Mouse (Mus musculus) lung, embryonic 16.5 days (tissue): ENCODE results near the gene Fam169b. TPM values are rescaled to one million over a fixed set of nuclear protein-coding genes. Genes with fewer than 3 reads are reported as not detected.

Source experiments
- ATAC-seq: fragments of 200-750 bp; cut with Nextera tagmentation; 2 replicates; pipeline ENCODE4 v1.8.0; 2017; ENCODE audit warnings: low read depth, mild to moderate bottlenecking, moderate library complexity
- H3K27ac ChIP-seq: fragments of 300-500 bp; sonication (generic); 2 replicates; pipeline ENCODE4 v1.5.1; 2014; ENCODE audit warnings: mild to moderate bottlenecking, control low read depth, low read length
- H3K27me3 ChIP-seq: fragments of 300-500 bp; sonication (generic); 2 replicates; pipeline ENCODE4 v1.6.1; 2014; ENCODE audit warnings: low read depth, low read length, mixed read lengths; ENCODE audit not compliant: control insufficient read depth, insufficient read depth
- H3K36me3 ChIP-seq: fragments of 300-500 bp; sonication (generic); 2 replicates; pipeline ENCODE4 v1.6.1; 2014; ENCODE audit warnings: low read length; ENCODE audit not compliant: control insufficient read depth, insufficient read depth
- H3K4me1 ChIP-seq: fragments of 300-500 bp; sonication (generic); replicated peaks from 2 replicates; pipeline ENCODE4 v1.6.1; 2014; ENCODE audit warnings: low read length, mixed read lengths; ENCODE audit not compliant: control insufficient read depth, insufficient read depth
- H3K4me2 ChIP-seq: fragments of 300-500 bp; sonication (generic); 2 replicates; pipeline ENCODE4 v1.6.1; 2014; ENCODE audit warnings: low read depth, low read length, control low read depth
- H3K4me3 ChIP-seq: fragments of 300-500 bp; sonication (generic); 2 replicates; pipeline ENCODE4 v1.5.1; 2014; ENCODE audit warnings: mild to moderate bottlenecking, low read length, control low read depth
- H3K9ac ChIP-seq: fragments of 300-500 bp; sonication (generic); 2 replicates; pipeline ENCODE4 v1.6.1; 2014; ENCODE audit warnings: low read length, control low read depth
- H3K9me3 ChIP-seq: fragments of 300-500 bp; sonication (generic); 2 replicates; pipeline ENCODE4 v1.6.1; 2016; ENCODE audit warnings: low read length; ENCODE audit not compliant: control insufficient read depth
- whole genome bisulfite sequencing: fragments of 180-500 bp; shearing (Covaris S2); extraction: QIAGEN DNeasy Blood & Tissue Kit; methylation state at CpG from one replicate; pipeline ENCODE4 v1.1.7; 2014; 5-methylcytosine and 5-hydroxymethylcytosine counted together
- polyA plus RNA-seq: library from polyadenylated mRNA; unstranded; fragments of >200 nt; fragmentation: Nextera tagmentation; extraction: Ambion mirVana; gene quantifications from 2 replicates; pipeline ENCODE4 v1.2.1, GENCODE M21; 2015

Gene Fam169b
- polyA plus RNA-seq, 1 experiment from 2014 or later = 1.8 TPM

- no peaks in the 10 kb centered on the region; the same call in 1 of the 2 replicates for H3K36me3 ChIP-seq
- WGBS = 79% methylated on average over 8 of the region's 8 CpGs
- no peak for ATAC-seq
- H3K4me1 ChIP-seq = peaks cover 8% of the 10 kb centered on the region
- H3K4me3 ChIP-seq = no peak overlapping the region
- no peaks in the 10 kb centered on the region for H3K27me3 ChIP-seq
- no peak overlapping the region for H3K9ac ChIP-seq
- no peak overlapping the region for H3K27ac ChIP-seq
- no peaks in the 10 kb centered on the region for H3K9me3 ChIP-seq
- H3K4me2 ChIP-seq = no peak overlapping the region
Measured at GRCm38 (mm10) chr7:68236817-68237216, 36.8 kb upstream of the Fam169b start.

DNA sequence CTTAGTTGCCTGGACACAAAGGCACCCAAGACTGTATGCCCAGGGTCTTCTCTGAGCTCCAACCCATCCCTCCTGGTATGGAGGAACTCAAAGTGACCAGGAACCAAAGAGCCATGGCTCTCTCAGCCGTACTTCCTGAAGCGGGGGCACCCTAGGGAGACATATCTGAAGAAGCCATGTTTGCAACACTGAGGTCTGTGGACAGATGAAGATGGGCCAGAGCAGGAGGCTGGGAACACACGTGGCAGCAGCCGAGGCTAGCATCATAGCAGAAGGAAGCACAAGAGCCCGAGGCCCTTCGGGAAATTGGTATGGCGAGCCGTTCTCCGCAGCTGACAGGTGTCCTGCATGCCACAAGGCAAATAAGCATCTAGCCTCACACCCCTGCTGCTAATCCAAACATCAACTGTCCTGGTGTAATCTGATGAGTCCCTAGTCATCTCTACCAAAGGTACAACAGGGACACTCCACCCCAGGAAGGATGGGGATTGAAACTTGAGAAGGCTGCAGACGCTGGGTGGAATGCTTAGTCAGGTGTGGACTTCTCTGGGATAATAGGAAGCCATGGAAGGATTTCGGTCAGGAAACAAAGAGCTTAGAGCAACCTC is 34.3 kb upstream of the Fam169b start:
- H3K4me1 ChIP-seq = no peaks in the 10 kb centered on the region; the same call in 1 of the 2 replicates
- no peak overlapping the region for H3K27ac ChIP-seq
- H3K4me3 ChIP-seq = no peak overlapping the region
- no peak for ATAC-seq
- WGBS = 50% methylated on average over 11 of the region's 11 CpGs
- no peak overlapping the region for H3K9ac ChIP-seq
- H3K4me2 ChIP-seq = no peak overlapping the region
- no peaks in the 10 kb centered on the region for H3K9me3 ChIP-seq
- no peaks in the 10 kb centered on the region for H3K27me3 ChIP-seq
- no peaks in the 10 kb centered on the region for H3K36me3 ChIP-seq

- no peak overlapping the region for H3K27ac ChIP-seq
Measured at GRCm38 (mm10) chr7:68241205-68241604, 32.4 kb upstream of the Fam169b start.

DNA sequence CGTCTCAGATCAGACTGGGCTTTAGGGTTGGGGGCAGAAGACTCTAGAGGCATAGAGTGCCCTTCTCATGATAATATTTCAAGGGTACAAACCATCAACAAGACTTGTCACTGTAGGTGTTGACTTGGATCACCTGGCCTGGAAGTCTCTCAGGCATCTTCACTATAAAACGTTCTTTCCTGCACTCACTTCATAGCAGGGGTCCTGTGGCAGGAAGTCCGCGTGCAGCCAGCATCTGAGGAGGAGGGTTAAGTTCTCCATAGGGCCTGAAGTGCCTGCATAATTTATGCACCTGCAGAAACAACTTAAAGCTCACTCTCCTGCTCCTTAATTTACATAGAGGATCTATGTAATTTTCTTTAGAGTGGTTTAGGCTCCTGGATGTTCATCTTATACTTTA is 28.0 kb upstream of the Fam169b start:
- Histone ChIP-seq H3K4me1 (no peaks in the 10 kb centered on the region), H3K36me3 (no peaks in the 10 kb centered on the region), H3K9me3 (0 out of 2 replicates have a peak, but pooled peaks cover 3% of the 10 kb centered on the region), H3K9ac (no peak overlapping the region), H3K27ac (no peak overlapping the region), H3K4me3 (no peak overlapping the region), H3K4me2 (no peak overlapping the region), H3K27me3 (no peaks in the 10 kb centered on the region)
- 52% methylated on average over 4 of the region's 4 CpGs for WGBS
- ATAC-seq = no peak

More at GRCm38 (mm10) chr7:68241205-68241604, 32.4 kb upstream of the Fam169b start:
- Histone ChIP-seq H3K4me1 (no peaks in the 10 kb centered on the region), H3K4me3 (no peak overlapping the region), H3K9me3 (no peaks in the 10 kb centered on the region), H3K36me3 (no peaks in the 10 kb centered on the region), H3K27me3 (no peaks in the 10 kb centered on the region), H3K9ac (no peak overlapping the region), H3K4me2 (no peak overlapping the region)
- ATAC-seq = no peak
- 67% methylated on average over 9 of the region's 9 CpGs for WGBS

DNA sequence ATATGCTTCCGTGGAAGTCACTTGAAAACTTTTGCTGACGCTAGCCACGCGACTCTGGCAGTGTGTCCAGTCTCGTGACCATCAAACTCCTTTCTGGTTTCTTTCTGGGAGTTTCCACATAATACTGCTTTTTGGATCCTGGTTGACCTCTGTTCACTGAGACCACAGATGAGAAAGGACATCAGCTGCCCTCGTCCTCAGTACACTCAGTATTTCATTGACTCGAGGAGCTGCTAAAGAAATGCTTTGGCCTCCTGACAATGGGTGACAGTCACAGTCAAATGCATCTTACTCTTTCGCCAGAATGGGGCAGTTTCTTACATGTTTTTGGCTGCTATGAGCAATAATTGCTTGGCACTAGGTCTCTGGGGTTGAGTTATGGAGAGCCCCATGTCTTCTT is 27.4 kb upstream of the Fam169b start:
- Histone ChIP-seq H3K4me1 (no peaks in the 10 kb centered on the region), H3K27me3 (no peaks in the 10 kb centered on the region), H3K9me3 (0 out of 2 replicates have a peak, but pooled peaks cover 3% of the 10 kb centered on the region), H3K4me2 (no peak overlapping the region), H3K27ac (no peak overlapping the region), H3K36me3 (no peaks in the 10 kb centered on the region), H3K9ac (no peak overlapping the region), H3K4me3 (no peak overlapping the region)
- WGBS = 67% methylated on average over 8 of the region's 8 CpGs
- peak; percentile 12; the same call in 1 of the 2 replicates for ATAC-seq

DNA sequence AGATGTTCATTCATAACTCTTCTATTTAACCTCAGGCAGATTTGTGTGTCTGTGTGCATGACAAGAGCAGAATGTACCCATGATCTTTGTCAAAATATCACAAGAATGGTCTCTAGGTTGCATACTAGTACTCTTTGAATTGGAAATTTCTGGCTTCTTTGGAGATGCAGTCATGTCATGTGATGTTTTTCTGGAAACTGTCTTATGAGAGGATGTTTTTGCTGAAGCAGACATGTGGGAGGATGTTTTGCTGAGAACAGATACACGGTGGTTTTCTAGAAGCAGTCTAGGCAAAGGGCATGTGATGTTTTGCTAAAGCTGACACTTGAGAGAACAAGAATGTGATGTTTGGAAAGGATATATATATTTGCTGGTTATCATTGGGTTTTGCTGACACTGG is 23.2 kb upstream of the Fam169b start:
- Histone ChIP-seq H3K27me3 (no peaks in the 10 kb centered on the region), H3K36me3 (no peaks in the 10 kb centered on the region), H3K27ac (no peak overlapping the region), H3K9ac (no peak overlapping the region), H3K4me2 (no peak overlapping the region), H3K4me1 (no peaks in the 10 kb centered on the region), H3K9me3 (0 out of 2 replicates have a peak, but pooled peaks cover 3% of the 10 kb centered on the region), H3K4me3 (no peak overlapping the region)
- WGBS = 54% methylated on average over 1 of the region's 1 CpGs
- ATAC-seq = no peak

DNA sequence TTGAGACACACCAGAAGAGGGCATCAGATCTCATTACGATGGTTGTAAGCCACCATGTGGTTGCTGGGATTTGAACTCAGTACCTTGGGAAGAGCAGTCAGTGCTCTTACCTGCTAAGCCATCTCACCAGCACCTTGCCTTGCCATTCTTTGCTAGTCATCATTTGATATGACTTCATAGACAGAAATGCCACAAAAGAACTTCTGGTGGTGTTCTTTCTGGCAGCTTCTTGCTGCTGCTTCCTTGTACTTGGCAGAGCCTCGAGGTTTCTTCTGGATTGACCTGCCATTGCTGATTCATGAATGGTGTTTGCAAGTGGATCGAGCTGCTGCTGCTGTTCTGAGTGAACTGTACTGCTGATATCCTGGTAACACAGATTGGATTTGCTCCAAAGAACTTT is 22.7 kb upstream of the Fam169b start:
- Histone ChIP-seq H3K27me3 (no peaks in the 10 kb centered on the region), H3K4me2 (no peak overlapping the region), H3K36me3 (no peaks in the 10 kb centered on the region), H3K27ac (no peak overlapping the region), H3K4me3 (no peak overlapping the region), H3K9ac (no peak overlapping the region), H3K9me3 (0 out of 2 replicates have a peak, but pooled peaks cover 3% of the 10 kb centered on the region), H3K4me1 (no peaks in the 10 kb centered on the region)
- ATAC-seq = no peak
- 79% methylated on average over 3 of the region's 3 CpGs for whole genome bisulfite sequencing

GRCm38 (mm10) chr7:68257767-68258166 is 15.9 kb upstream of the Fam169b start:
- WGBS = 50% methylated on average over 2 of the region's 2 CpGs
- H3K4me3 ChIP-seq = no peak overlapping the region
- H3K9ac ChIP-seq = no peak overlapping the region
- no peaks in the 10 kb centered on the region for H3K36me3 ChIP-seq
- H3K9me3 ChIP-seq = 0 out of 2 replicates have a peak, but pooled peaks cover 3% of the 10 kb centered on the region
- H3K27me3 ChIP-seq = no peaks in the 10 kb centered on the region
- no peak for ATAC-seq
- H3K27ac ChIP-seq = no peak overlapping the region
- H3K4me1 ChIP-seq = peaks cover 10% of the 10 kb centered on the region
- H3K4me2 ChIP-seq = no peak overlapping the region

DNA sequence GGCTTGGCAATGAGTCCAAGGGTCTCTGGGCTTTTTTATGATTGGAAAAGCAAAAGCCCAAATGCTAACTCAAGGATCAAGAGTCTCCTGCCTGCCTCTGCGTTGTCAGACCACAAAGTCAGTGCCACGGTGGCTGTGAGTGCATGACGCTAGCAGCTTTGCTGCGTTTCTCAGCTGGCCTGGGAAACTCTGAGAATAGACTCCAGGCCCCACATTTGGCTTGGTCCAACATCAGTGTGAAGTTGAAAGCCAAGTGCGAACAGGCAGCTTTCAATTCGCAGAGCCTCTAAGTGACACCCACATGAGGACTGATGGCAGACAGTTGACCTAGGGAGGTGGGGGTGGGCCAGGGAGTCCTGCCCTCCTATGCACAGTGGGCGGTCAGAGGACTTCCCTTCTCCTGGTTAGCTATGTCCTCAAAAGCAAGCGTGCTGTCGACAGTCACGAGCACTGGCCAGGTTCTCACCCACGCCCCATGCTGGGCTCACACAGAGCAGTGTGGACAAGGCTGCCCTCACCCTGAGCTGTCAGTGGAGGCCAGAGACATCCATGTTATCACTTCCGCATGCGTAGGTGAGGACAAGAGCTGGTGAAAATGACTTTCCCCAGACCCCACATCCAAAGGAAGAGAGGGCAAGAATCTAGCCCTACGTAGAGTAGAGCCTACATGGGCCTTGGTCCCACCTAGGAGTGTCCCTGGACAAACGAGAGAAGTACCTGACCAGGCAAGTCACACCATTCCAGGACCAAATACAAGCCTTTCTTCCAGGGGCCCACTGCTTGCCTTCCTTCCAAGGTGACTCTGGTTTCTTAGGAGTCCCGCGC is 15.1 kb upstream of the Fam169b start:
- no peaks in the 10 kb centered on the region for H3K36me3 ChIP-seq
- H3K4me3 ChIP-seq = no peak overlapping the region
- ATAC-seq = peak; percentile 44
- H3K4me2 ChIP-seq = no peak overlapping the region
- no peaks in the 10 kb centered on the region for H3K27me3 ChIP-seq
- peaks cover 11% of the 10 kb centered on the region for H3K4me1 ChIP-seq
- no peak overlapping the region for H3K9ac ChIP-seq
- 0 out of 2 replicates have a peak, but pooled peaks cover 3% of the 10 kb centered on the region for H3K9me3 ChIP-seq
- peak overlapping the region; percentile 31 for H3K27ac ChIP-seq
- WGBS = 66% methylated on average over 17 of the region's 17 CpGs
